Mouse (Mus musculus) kidney, adult 2 months (tissue): ENCODE data around the gene Thbs4. TPM values are rescaled to one million over a fixed set of nuclear protein-coding genes. Genes with fewer than 3 reads are reported as not detected.

Experiments used
- DNase-seq: peaks from one replicate; pipeline ENCODE4 v3.0.0; 2021
- H3K27ac ChIP-seq: fragments of 200-500 bp; 2 replicates; pipeline ENCODE4 v1.5.1; 2012; ENCODE audit warnings: low read depth, low read length, control low read depth, inconsistent platforms; ENCODE audit not compliant: insufficient read depth
- H3K27me3 ChIP-seq: fragments of 200-500 bp; replicated peaks from 2 replicates; pipeline ENCODE4 v1.6.1; 2012; ENCODE audit warnings: mild to moderate bottlenecking, moderate library complexity, low read length, inconsistent platforms; ENCODE audit not compliant: control insufficient read depth, insufficient read depth
- H3K36me3 ChIP-seq: fragments of 200-500 bp; 2 replicates; pipeline ENCODE4 v1.6.1; 2012; ENCODE audit warnings: mild to moderate bottlenecking, moderate library complexity, low read length, inconsistent platforms; ENCODE audit not compliant: control insufficient read depth, insufficient read depth
- H3K4me1 ChIP-seq: fragments of 200-500 bp; 2 replicates; pipeline ENCODE4 v1.6.1; 2011; ENCODE audit warnings: low read length; ENCODE audit not compliant: control insufficient read depth, insufficient read depth
- H3K4me3 ChIP-seq: fragments of 200-500 bp; 2 replicates; pipeline ENCODE4 v1.5.1; 2011; ENCODE audit warnings: mild to moderate bottlenecking, low read depth, low read length, control low read depth; ENCODE audit not compliant: insufficient read depth
- CTCF ChIP-seq: fragments of 200-500 bp; conservative IDR thresholded peaks from 2 replicates; pipeline ENCODE4 v1.5.1; 2011; ENCODE audit warnings: low read depth, mild to moderate bottlenecking, control low read depth, low read length, moderate library complexity, mixed read lengths; ENCODE audit not compliant: insufficient read depth, insufficient read length
- POLR2A ChIP-seq: fragments of 200-500 bp; IDR thresholded peaks from one replicate; pipeline ENCODE4 v1.6.1; 2011; ENCODE audit warnings: low read depth, low read length, control low read depth
- WGBS: fragments of 180-500 bp; shearing (Covaris S2); methylation state at CpG from one replicate; pipeline ENCODE4 v1.1.7; 2018; 5-methylcytosine and 5-hydroxymethylcytosine counted together
- polyA plus RNA-seq: library from polyadenylated mRNA; depleted of rRNA; stranded (reverse); fragments of >200 nt; gene quantifications from 2 replicates; pipeline ENCODE4 v1.2.3, GENCODE M21; 2012

The Thbs4 gene
- polyA plus RNA-seq, 1 experiment = 3.1 TPM

GRCm38 (mm10) chr13:92799306-92799925 is 4.8 kb upstream of the Thbs4 start:
- Histone ChIP-seq H3K27ac (no peak overlapping the region), H3K4me3 (no peak overlapping the region), H3K27me3 (peaks cover 5% of the 10 kb centered on the region; the same call in 1 of the 2 replicates), H3K4me1 (no peaks in the 10 kb centered on the region), H3K36me3 (no peaks in the 10 kb centered on the region)
- 77% methylated on average over 7 of the region's 7 CpGs for WGBS
- no peak for DNase-seq
- TF ChIP-seq CTCF (no peak), POLR2A (no peak)

GRCm38 (mm10) chr13:92798830-92799229 is 4.2 kb upstream of the Thbs4 start:
- TF ChIP-seq CTCF (no peak), POLR2A (no peak)
- no peak for DNase-seq
- Histone ChIP-seq H3K4me1 (no peaks in the 10 kb centered on the region), H3K4me3 (no peak overlapping the region), H3K27ac (no peak overlapping the region), H3K36me3 (no peaks in the 10 kb centered on the region), H3K27me3 (peaks cover 5% of the 10 kb centered on the region; the same call in 1 of the 2 replicates)
- 65% methylated on average over 2 of the region's 2 CpGs for WGBS

GRCm38 (mm10) chr13:92793636-92794035 is 982 bp downstream of the Thbs4 start:
- Histone ChIP-seq H3K36me3 (no peaks in the 10 kb centered on the region), H3K27ac (no peak overlapping the region), H3K27me3 (peaks cover 5% of the 10 kb centered on the region; the same call in 1 of the 2 replicates), H3K4me1 (no peaks in the 10 kb centered on the region), H3K4me3 (no peak overlapping the region)
- 46% methylated on average over 8 of the region's 8 CpGs for WGBS
- TF ChIP-seq CTCF (no peak), POLR2A (no peak)
- DNase-seq = peak; percentile 28

GRCm38 (mm10) chr13:92791474-92791873 is 3.1 kb downstream of the Thbs4 start:
- Histone ChIP-seq H3K4me3 (no peak overlapping the region), H3K36me3 (no peaks in the 10 kb centered on the region), H3K4me1 (no peaks in the 10 kb centered on the region), H3K27ac (no peak overlapping the region), H3K27me3 (peaks cover 5% of the 10 kb centered on the region; the same call in 1 of the 2 replicates)
- TF ChIP-seq POLR2A = no peak
- TF ChIP-seq CTCF = no peak
- DNase-seq = no peak
- 86% methylated on average over 7 of the region's 7 CpGs for WGBS

- Histone ChIP-seq H3K36me3 (no peaks in the 10 kb centered on the region), H3K4me1 (no peaks in the 10 kb centered on the region), H3K27me3 (no peaks in the 10 kb centered on the region), H3K4me3 (no peak overlapping the region), H3K27ac (no peak overlapping the region)
- no peak for DNase-seq
- TF ChIP-seq CTCF = no peak
- no peak for TF ChIP-seq POLR2A
- 86% methylated on average over 3 of the region's 3 CpGs for WGBS
Observed at GRCm38 (mm10) chr13:92784311-92784710, 10.3 kb downstream of the Thbs4 start.

- Histone ChIP-seq H3K4me3 (no peak overlapping the region), H3K27ac (no peak overlapping the region), H3K27me3 (no peaks in the 10 kb centered on the region), H3K36me3 (no peaks in the 10 kb centered on the region), H3K4me1 (no peaks in the 10 kb centered on the region)
- no peak for DNase-seq
- TF ChIP-seq POLR2A = no peak
- TF ChIP-seq CTCF = no peak
- 84% methylated on average over 4 of the region's 4 CpGs for WGBS
Observed at GRCm38 (mm10) chr13:92783551-92783950, 11.1 kb downstream of the Thbs4 start.

GRCm38 (mm10) chr13:92780927-92781326 is 13.7 kb downstream of the Thbs4 start:
- 67% methylated on average over 8 of the region's 8 CpGs for WGBS

More at GRCm38 (mm10) chr13:92780927-92781326, 13.7 kb downstream of the Thbs4 start:
- TF ChIP-seq POLR2A (no peak), CTCF (no peak)
- Histone ChIP-seq H3K4me1 (no peaks in the 10 kb centered on the region), H3K27me3 (no peaks in the 10 kb centered on the region), H3K36me3 (no peaks in the 10 kb centered on the region), H3K27ac (no peak overlapping the region), H3K4me3 (no peak overlapping the region)
- no peak for DNase-seq
